Mouse (Mus musculus) layer of hippocampus, adult 2 months (tissue): ENCODE results near the gene Xxylt1. TPM values are rescaled to one million over a fixed set of nuclear protein-coding genes. Genes with fewer than 3 reads are reported as not detected.

ENCODE experiments used
- DNase-seq, 2 experiments: peaks; one replicate each; pipeline ENCODE4 v3.0.0; 2022; ENCODE audit warnings: low spot score in 2 of 2
- H3K27ac ChIP-seq: fragments of 200-600 bp; 2 replicates; pipeline ENCODE4 v1.8.1; 2022
- H3K4me3 ChIP-seq: fragments of 200-600 bp; 2 replicates; pipeline ENCODE4 v1.8.1; 2022; ENCODE audit warnings: mild to moderate bottlenecking
- CTCF ChIP-seq: fragments of 200-600 bp; conservative IDR thresholded peaks from 2 replicates; pipeline ENCODE4 v1.8.1; 2022; ENCODE audit warnings: antibody characterized with exemption, mild to moderate bottlenecking, moderate library complexity
- total RNA-seq, 2 experiments: library from RNA; stranded (reverse); gene quantifications; 2 replicates each; pipeline ENCODE4 v1.2.3; 2021

The Xxylt1 gene
- total RNA-seq, 2 experiments from 2014 or later = 18.2 to 19.0 TPM

- DNase-seq = no peak
- no peak overlapping the region for H3K27ac ChIP-seq
Measured at GRCm38 (mm10) chr16:31052812-31053211, 28.4 kb downstream of the Xxylt1 start.

GRCm38 (mm10) chr16:31052177-31052726 is 29.0 kb downstream of the Xxylt1 start:
- Histone ChIP-seq H3K4me3 (no peak overlapping the region), H3K27ac (no peak overlapping the region)
- DNase-seq = no peak
- no peak for TF ChIP-seq CTCF

More at GRCm38 (mm10) chr16:31052812-31053211, 28.4 kb downstream of the Xxylt1 start:
- TF ChIP-seq CTCF = no peak
- no peak overlapping the region for H3K4me3 ChIP-seq

GRCm38 (mm10) chr16:31050701-31051100 is 30.5 kb downstream of the Xxylt1 start:
- DNase-seq = no peak
- H3K4me3 ChIP-seq = no peak overlapping the region
- no peak for TF ChIP-seq CTCF
- no peak overlapping the region for H3K27ac ChIP-seq

- no peak for DNase-seq
- no peak for TF ChIP-seq CTCF
- Histone ChIP-seq H3K27ac (no peak overlapping the region), H3K4me3 (no peak overlapping the region)
Measured at GRCm38 (mm10) chr16:31048194-31048593, 33.0 kb downstream of the Xxylt1 start.

- TF ChIP-seq CTCF = no peak
- DNase-seq = peak; percentile 21 to 34
- 0 out of 2 replicates have a peak overlapping the region, but pooled peaks have one; percentile 68 for H3K27ac ChIP-seq
- no peak overlapping the region for H3K4me3 ChIP-seq
Measured at GRCm38 (mm10) chr16:31047186-31047898, 33.9 kb downstream of the Xxylt1 start.

GRCm38 (mm10) chr16:31046217-31046659 is 35.0 kb downstream of the Xxylt1 start:
- Histone ChIP-seq H3K4me3 (no peak overlapping the region; the same call in 1 of the 2 replicates), H3K27ac (peak overlapping the region; percentile 68)
- peak; percentile 29 to 38 for DNase-seq
- no peak for TF ChIP-seq CTCF

GRCm38 (mm10) chr16:31045211-31045610 is 36.0 kb downstream of the Xxylt1 start:
- no peak for DNase-seq
- no peak overlapping the region for H3K27ac ChIP-seq
- no peak for TF ChIP-seq CTCF
- no peak overlapping the region for H3K4me3 ChIP-seq

GRCm38 (mm10) chr16:31043136-31043535 is 38.1 kb downstream of the Xxylt1 start:
- no peak for DNase-seq
- H3K27ac ChIP-seq = no peak overlapping the region
- TF ChIP-seq CTCF = no peak
- no peak overlapping the region for H3K4me3 ChIP-seq

- Histone ChIP-seq H3K27ac (no peak overlapping the region), H3K4me3 (no peak overlapping the region)
- no peak for DNase-seq
- no peak for TF ChIP-seq CTCF
Measured at GRCm38 (mm10) chr16:31041566-31041965, 39.7 kb downstream of the Xxylt1 start.

GRCm38 (mm10) chr16:31039803-31040459 is 41.3 kb downstream of the Xxylt1 start:
- H3K4me3 ChIP-seq = no peak overlapping the region
- H3K27ac ChIP-seq = no peak overlapping the region
- TF ChIP-seq CTCF = no peak
- no peak for DNase-seq

- no peak overlapping the region for H3K27ac ChIP-seq
- no peak overlapping the region for H3K4me3 ChIP-seq
- TF ChIP-seq CTCF = no peak
- no peak for DNase-seq
Measured at GRCm38 (mm10) chr16:31037431-31037830, 43.8 kb downstream of the Xxylt1 start.

GRCm38 (mm10) chr16:31035651-31036245 is 45.5 kb downstream of the Xxylt1 start:
- Histone ChIP-seq H3K4me3 (no peak overlapping the region), H3K27ac (peak overlapping the region; percentile 43; the same call in 1 of the 2 replicates)
- no peak for DNase-seq
- no peak for TF ChIP-seq CTCF

- no peak for DNase-seq
- no peak overlapping the region for H3K4me3 ChIP-seq
- H3K27ac ChIP-seq = no peak overlapping the region
- TF ChIP-seq CTCF = no peak
Measured at GRCm38 (mm10) chr16:31035235-31035634, 46.0 kb downstream of the Xxylt1 start.
